Mouse (Mus musculus) cortical plate, adult 2 months (tissue): ENCODE results near the gene Srrd. TPM values are rescaled to one million over a fixed set of nuclear protein-coding genes. Genes with fewer than 3 reads are reported as not detected.
A peak's percentile ranks its signal among the peaks of the same experiment; 100 is the strongest.

ENCODE experiments used
- H3K27ac ChIP-seq: fragments of 200-500 bp; 2 replicates; pipeline ENCODE4 v1.5.1; 2012; ENCODE audit warnings: low read length, control low read depth, inconsistent platforms; ENCODE audit not compliant: insufficient read depth
- H3K4me1 ChIP-seq: fragments of 200-500 bp; 2 replicates; pipeline ENCODE4 v1.6.1; 2011; ENCODE audit warnings: low read length; ENCODE audit not compliant: control insufficient read depth, insufficient read depth
- H3K4me3 ChIP-seq: fragments of 200-500 bp; 2 replicates; pipeline ENCODE4 v1.5.1; 2011; ENCODE audit warnings: mild to moderate bottlenecking, low read length, control low read depth; ENCODE audit not compliant: insufficient read depth
- CTCF ChIP-seq: fragments of 200-500 bp; IDR thresholded peaks from 2 replicates; pipeline ENCODE4 v1.5.1; 2011; ENCODE audit warnings: mild to moderate bottlenecking, control low read depth, low read length; ENCODE audit not compliant: insufficient read depth; ENCODE audit errors: extremely low read depth
- POLR2A ChIP-seq: fragments of 200-500 bp; IDR thresholded peaks from 2 replicates; pipeline ENCODE4 v1.6.1; 2011; ENCODE audit warnings: mild to moderate bottlenecking, low read length, control low read depth; ENCODE audit not compliant: insufficient read depth; ENCODE audit errors: extremely low read depth
- polyA plus RNA-seq: library from polyadenylated mRNA; depleted of rRNA; stranded (reverse); fragments of >200 nt; gene quantifications from 2 replicates; pipeline ENCODE4 v1.2.3, GENCODE M21; 2012

Gene Srrd
- polyA plus RNA-seq, 1 experiment: 61.9 TPM

DNA sequence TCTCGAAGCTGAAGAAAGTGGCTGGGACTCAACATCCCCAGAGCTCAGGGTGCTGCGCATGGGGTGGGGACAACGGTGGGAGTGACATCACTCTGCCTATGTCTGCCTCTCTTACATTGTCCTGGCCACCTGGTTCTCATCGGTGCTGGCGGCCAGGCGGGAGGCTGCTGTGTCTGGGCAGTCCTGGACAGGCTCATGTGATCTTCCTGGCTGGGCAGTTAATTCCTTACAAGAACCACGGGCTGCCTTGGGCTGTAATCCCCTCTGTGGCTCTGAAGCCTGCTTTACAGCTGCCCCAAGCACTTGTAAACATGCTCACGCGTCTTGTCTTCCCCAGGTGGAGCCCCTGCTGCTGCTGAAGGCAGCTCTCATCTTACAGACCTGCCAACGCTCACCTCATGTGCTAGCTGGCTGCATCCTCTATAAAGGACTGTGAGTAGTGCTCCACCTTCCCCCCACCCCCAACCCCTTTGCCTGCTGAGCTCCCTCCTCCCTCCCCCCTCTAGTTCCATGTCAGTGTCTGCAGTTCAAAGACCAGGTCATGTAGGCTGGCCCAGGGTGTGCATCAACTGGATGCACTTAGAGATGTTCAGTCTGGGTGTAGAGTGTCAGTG lies 21.5 kb upstream of the Srrd start:
- TF ChIP-seq CTCF: no peak
- H3K4me1 ChIP-seq: no peaks in the 10 kb centered on the region
- no peak overlapping the region for H3K27ac ChIP-seq
- H3K4me3 ChIP-seq: no peak overlapping the region

DNA sequence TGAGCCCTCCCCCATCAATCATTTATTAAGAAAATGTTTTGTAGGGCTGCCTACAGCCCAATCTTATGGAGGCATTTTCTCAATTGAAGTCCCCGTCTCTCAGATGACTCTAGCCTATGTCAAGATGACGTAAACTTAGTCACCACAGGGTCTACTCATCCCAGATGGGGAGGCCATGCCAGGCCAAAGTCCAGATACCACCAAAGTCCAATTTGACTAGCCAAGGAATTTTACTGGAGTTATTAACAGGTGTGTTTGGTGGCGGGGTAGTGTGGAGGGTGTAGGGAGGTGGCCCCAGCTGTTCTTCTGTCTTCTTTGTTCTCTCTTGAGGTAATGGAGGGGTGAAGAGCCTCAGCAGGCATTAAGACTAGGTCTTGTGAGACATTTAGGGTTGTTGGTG lies 17.2 kb upstream of the Srrd start:
- TF ChIP-seq CTCF (no peak), POLR2A (no peak)
- no peak overlapping the region for H3K27ac ChIP-seq
- no peaks in the 10 kb centered on the region for H3K4me1 ChIP-seq
- H3K4me3 ChIP-seq: no peak overlapping the region

DNA sequence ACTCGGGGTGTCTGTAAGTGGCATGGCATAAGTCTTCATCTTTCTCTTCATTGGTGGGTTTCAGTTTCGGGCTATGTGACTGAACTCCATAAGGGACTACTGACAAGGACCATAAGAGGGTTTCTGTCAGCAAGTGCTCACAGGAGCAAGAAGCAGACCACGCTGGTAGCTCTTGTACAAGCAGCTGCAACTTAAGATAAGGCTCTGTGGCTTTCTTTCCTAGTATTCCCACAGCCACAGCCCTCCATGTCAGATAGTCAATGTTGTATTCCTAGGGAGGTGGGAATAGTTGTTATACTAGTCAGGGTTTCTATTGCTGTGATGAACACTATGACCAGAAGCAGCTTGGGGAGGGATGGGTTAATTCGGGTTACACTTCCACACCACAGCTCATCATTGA lies 16.7 kb upstream of the Srrd start:
- TF ChIP-seq CTCF: no peak
- no peak overlapping the region for H3K4me3 ChIP-seq
- no peak overlapping the region for H3K27ac ChIP-seq
- H3K4me1 ChIP-seq: no peaks in the 10 kb centered on the region

- no peak overlapping the region for H3K27ac ChIP-seq
- TF ChIP-seq CTCF (no peak), POLR2A (no peak)
- 0 out of 2 replicates have a peak, but pooled peaks cover 1% of the 10 kb centered on the region for H3K4me1 ChIP-seq
- H3K4me3 ChIP-seq: no peak overlapping the region
Measured at GRCm38 (mm10) chr5:112356322-112356721, 13.5 kb upstream of the Srrd start.

DNA sequence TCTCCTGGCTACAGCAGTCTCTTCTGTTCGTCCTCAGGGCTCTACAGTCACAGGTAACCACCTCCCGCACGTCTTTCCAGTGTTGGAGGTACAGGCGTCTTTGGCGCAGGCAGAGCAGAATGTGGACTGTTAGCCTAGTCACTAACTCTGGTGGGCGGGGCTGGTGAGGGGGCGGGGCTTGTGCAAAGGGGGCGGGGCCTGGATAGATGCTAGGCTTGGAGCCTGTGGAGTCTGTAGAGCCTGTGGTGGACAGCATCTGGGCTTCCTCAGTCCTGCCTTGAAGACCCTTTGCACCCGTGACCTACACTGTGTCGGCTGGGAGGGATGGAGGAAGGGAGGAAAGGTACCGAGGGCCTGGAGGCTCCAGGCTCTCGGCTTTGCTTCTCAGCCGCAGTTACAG lies 13.1 kb upstream of the Srrd start, which contains the start of gene Gm6583:
TSS of gene Gm6583 (minus strand) at position 124 of the 400 bp plus-strand sequence.
- TF ChIP-seq POLR2A (no peak), CTCF (no peak)
- Histone ChIP-seq H3K4me1 (0 out of 2 replicates have a peak, but pooled peaks cover 1% of the 10 kb centered on the region), H3K4me3 (no peak within 1 kb of the TSS), H3K27ac (no peak within 1 kb of the TSS)

DNA sequence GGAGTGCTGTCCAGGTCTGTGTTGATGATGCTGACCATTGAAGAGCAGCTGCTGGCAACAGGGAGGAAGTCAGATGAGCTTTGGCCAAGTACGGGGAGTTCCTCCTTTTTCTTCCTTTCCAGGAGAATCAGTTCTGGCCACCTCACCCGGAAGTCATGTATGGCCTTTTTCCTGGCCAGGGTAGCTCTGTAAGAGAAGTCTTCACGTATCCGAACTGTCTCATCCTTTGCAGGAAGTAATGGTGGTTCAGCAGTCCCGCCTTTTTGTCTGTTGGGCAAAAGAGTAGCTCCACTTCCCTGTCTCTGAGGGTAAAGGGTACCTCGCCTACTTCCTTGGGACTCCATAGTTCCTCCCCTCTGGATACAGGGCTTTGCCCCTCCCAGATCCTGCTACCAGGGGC lies 12.7 kb upstream of the Srrd start:
- H3K27ac ChIP-seq: no peak overlapping the region

DNA sequence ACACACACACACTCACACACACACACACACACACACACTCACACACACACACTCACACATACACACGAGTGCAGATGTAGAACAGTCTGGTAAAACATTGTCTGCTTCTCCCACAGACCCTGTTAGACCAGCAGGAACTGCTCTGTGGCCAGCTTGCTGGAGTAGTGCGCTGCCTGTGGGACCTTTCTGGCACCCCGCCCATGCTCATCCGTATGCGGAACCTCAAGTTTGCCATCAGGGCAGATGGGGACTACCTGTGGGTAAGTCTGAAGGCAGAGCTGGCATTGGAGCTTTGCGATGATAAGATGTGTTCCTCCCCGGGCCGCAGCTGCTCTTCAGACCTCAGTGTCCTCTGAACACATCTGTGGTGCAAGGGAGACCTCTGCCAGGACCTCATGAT lies 6.3 kb upstream of the Srrd start:
- peaks cover 6% of the 10 kb centered on the region for H3K4me1 ChIP-seq
- H3K4me3 ChIP-seq: no peak overlapping the region
- TF ChIP-seq POLR2A: no peak
- no peak for TF ChIP-seq CTCF
- H3K27ac ChIP-seq: no peak overlapping the region

More for the DNA sequence above, 12.7 kb upstream of the Srrd start:
- Histone ChIP-seq H3K4me3 (no peak overlapping the region), H3K4me1 (0 out of 2 replicates have a peak, but pooled peaks cover 1% of the 10 kb centered on the region)
- TF ChIP-seq CTCF (no peak), POLR2A (no peak)

DNA sequence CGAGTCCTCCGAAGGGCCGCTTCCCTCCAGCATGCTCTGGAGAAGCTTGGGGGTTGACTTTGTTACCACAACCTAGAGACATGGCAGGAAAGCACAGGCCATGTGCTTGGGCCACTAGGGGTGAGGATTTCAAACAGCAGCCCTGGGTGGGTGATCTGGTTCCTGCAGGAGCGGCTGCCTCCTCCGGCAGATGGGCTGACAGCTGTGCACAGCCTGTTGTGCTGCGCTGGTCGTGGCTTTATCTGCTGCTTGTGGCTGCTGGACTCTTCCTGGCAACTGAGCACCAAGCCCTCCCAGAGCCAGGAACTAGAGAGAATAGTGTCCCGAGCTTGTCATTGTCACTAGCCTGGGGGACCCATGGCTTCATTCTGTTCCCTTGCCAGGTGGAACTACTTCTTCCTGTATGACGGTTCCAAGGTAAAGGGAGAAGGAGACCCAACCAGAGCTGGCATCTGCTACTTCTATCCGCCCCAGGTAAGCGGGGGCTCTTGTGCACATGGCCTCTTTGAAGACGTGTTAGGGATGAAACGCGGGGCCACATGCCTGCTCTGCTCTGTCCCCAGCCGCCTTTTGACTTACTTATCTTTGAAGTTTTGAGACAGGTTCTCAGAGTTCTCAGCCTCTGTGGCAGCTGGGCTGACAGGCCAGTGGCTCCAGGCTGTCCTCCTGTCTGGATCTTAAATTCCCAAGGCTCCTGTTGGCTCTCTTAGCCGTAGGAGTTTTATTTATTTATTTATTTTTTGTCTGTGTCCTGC lies 3.5 kb upstream of the Srrd start:
- no peak overlapping the region for H3K4me3 ChIP-seq

DNA sequence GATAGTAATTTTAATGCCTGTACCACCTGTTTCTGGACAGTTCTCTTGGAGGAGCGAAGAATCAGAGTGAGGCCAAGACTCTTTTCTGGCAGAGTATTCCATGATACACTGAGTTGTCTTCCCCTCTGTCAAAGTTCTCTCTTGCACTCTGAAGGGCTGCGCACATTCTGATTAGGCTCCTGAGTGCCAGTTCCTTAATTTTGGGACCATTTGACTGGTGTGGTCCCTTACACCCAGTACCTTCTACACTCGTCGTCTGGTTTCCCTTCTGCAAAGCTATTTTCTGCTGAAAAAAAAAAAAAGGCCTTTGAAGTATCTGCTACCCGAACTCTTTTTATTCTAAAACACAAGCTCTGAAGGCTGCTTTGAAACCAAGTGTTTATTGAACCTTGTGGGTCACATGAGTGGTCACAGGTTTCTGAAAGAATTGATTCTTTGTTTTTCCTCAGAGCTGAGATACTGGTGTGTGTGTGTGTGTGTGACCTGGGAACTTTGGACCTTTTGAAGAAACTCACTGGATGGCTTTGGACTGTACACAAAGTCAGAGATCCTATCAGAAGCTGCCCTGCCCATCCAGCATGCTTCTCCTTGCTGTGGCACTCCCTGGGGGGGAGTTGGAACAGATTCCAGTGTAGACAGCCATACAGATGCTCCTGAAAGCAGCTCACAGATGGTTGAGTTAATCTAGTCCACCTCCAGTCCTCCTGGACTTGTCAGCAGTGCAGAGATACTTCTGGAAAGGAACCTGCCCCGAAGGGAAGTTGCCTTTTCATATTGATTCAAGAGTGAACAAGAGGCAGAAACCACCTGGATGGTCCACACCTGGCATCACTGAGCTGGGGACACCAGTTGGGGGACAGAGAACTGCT lies 1.5 kb upstream of the Srrd start:
- TF ChIP-seq CTCF (no peak), POLR2A (no peak)
- H3K27ac ChIP-seq: peak overlapping the region; percentile 46; the same call in 1 of the 2 replicates
- 0 out of 2 replicates have a peak overlapping the region, but pooled peaks have one; percentile 4 for H3K4me3 ChIP-seq
- peaks cover 7% of the 10 kb centered on the region for H3K4me1 ChIP-seq

More for the DNA sequence above, 3.5 kb upstream of the Srrd start:
- H3K4me1 ChIP-seq: peaks cover 7% of the 10 kb centered on the region
- H3K27ac ChIP-seq: no peak overlapping the region
- TF ChIP-seq POLR2A: no peak
- no peak for TF ChIP-seq CTCF
